Mouse (Mus musculus) bone marrow, adult 2 months (tissue): ENCODE data around the gene Snx21.

Source experiments
- CTCF ChIP-seq: fragments of 200-500 bp; IDR thresholded peaks from 2 replicates; pipeline ENCODE4 v1.5.1; 2011; ENCODE audit warnings: low read length, control low read depth; ENCODE audit not compliant: control insufficient read depth, insufficient read depth
- POLR2A ChIP-seq: fragments of 200-500 bp; IDR thresholded peaks from 2 replicates; pipeline ENCODE4 v1.6.1; 2011; ENCODE audit warnings: low read depth, mild to moderate bottlenecking, control low read depth, low read length, borderline replicate concordance; ENCODE audit not compliant: control insufficient read depth

DNA sequence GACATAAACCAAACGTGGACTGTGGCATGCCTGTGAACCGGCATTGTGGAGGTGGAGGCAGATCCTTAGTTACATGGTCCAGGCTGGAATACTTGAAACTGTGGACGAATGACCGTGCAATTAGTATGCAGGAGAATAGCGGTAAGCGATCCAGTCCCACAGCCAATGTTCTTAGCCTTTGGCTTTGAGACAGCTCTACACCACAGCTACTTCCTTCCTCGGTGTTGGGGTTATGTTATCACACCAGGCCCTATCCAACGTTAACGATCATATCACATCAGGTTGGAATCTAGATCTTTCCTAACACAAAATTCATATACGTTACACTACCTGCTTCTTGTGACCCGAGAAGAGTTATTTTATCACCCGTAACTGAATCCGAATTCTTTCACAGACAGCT, 40.6 kb upstream of the Snx21 start:
- TF ChIP-seq CTCF: no peak
- no peak for TF ChIP-seq POLR2A
